Mouse (Mus musculus): Measurements from ENCODE around the gene Arid5b.

GRCm38 (mm10) chr10:68110607-68111006 is 167.9 kb downstream of the Arid5b start:
- no peak for TF ChIP-seq EP300 (IDR thresholded peaks at IDR 0.05; ENCODE audit: low read depth)
- TF ChIP-seq CTCF (IDR thresholded peaks at IDR 0.05; ENCODE audit: low read depth) = no peak

Data from liver, embryonic 14.5 days (tissue).